Mouse (Mus musculus) limb, embryonic 11.5 days (tissue): ENCODE measurements around the gene Mok. TPM values are rescaled to one million over a fixed set of nuclear protein-coding genes. Genes with fewer than 3 reads are reported as not detected.
A peak's percentile ranks its signal among the peaks of the same experiment; 100 is the strongest.

Experiments
- ATAC-seq: fragments of 200-750 bp; cut with Nextera tagmentation; 2 replicates; pipeline ENCODE4 v1.8.0; 2017; ENCODE audit warnings: low read depth; ENCODE audit not compliant: insufficient number of reproducible peaks, low FRiP score, low TSS enrichment
- DNase-seq: peaks from one replicate; pipeline ENCODE4 v3.0.0-alpha.2; 2015; ENCODE audit warnings: low spot score
- H3K27ac ChIP-seq: fragments of 300-500 bp; sonication (generic); replicated peaks from 2 replicates; pipeline ENCODE4 v1.5.1; 2014; ENCODE audit warnings: low read depth, mild to moderate bottlenecking, low read length
- H3K27me3 ChIP-seq: fragments of 300-500 bp; sonication (generic); 2 replicates; pipeline ENCODE4 v1.6.1; 2014; ENCODE audit warnings: mild to moderate bottlenecking, low read length, mixed read lengths; ENCODE audit not compliant: control insufficient read depth, insufficient read depth
- H3K36me3 ChIP-seq: fragments of 300-500 bp; sonication (generic); 2 replicates; pipeline ENCODE4 v1.6.1; 2014; ENCODE audit warnings: mild to moderate bottlenecking, low read length, moderate library complexity, mixed read lengths; ENCODE audit not compliant: control insufficient read depth, insufficient read depth
- H3K4me1 ChIP-seq: fragments of 300-500 bp; sonication (generic); 2 replicates; pipeline ENCODE4 v1.6.1; 2014; ENCODE audit warnings: low read length, mixed read lengths; ENCODE audit not compliant: control insufficient read depth, insufficient read depth
- H3K4me2 ChIP-seq: fragments of 300-500 bp; sonication (generic); 2 replicates; pipeline ENCODE4 v1.6.1; 2014; ENCODE audit warnings: low read depth, mild to moderate bottlenecking, moderate library complexity; ENCODE audit not compliant: severe bottlenecking
- H3K4me3 ChIP-seq: fragments of 300-500 bp; sonication (generic); 2 replicates; pipeline ENCODE4 v1.5.1; 2014; ENCODE audit warnings: low read depth, low read length
- H3K9ac ChIP-seq: fragments of 300-500 bp; sonication (generic); 2 replicates; pipeline ENCODE4 v1.6.1; 2014; ENCODE audit warnings: mild to moderate bottlenecking, low read length
- H3K9me3 ChIP-seq: fragments of 300-500 bp; sonication (generic); 2 replicates; pipeline ENCODE4 v1.6.1; 2016; ENCODE audit warnings: low read length; ENCODE audit not compliant: control insufficient read depth
- WGBS: fragments of 180-500 bp; shearing (Covaris S2); extraction: QIAGEN DNeasy Blood & Tissue Kit; methylation state at CpG from one replicate; pipeline ENCODE4 v1.1.7; 2014; 5-methylcytosine and 5-hydroxymethylcytosine counted together
- polyA plus RNA-seq: library from polyadenylated mRNA; unstranded; fragments of >200 nt; fragmentation: Nextera tagmentation; extraction: Ambion mirVana; gene quantifications from 2 replicates; pipeline ENCODE4 v1.2.1, GENCODE M21; 2014

Gene Mok
- 5.9 and 7.1 TPM in 2 replicates for polyA plus RNA-seq

- H3K4me1 ChIP-seq = peaks cover 5% of the 10 kb centered on the region; the same call in 1 of the 2 replicates
- H3K27ac ChIP-seq = no peak within 1 kb of the TSS
- peak; percentile 82; the same call in 1 of the 2 replicates for ATAC-seq
- peak within 1 kb of the TSS; percentile 68 for H3K4me2 ChIP-seq
- H3K9ac ChIP-seq = peak within 1 kb of the TSS; percentile 45
- H3K4me3 ChIP-seq = peak within 1 kb of the TSS; percentile 76
- H3K9me3 ChIP-seq = no peaks in the 10 kb centered on the region
- peaks cover 10% of the 10 kb centered on the region; the same call in 1 of the 2 replicates for H3K27me3 ChIP-seq
- peak; percentile 98 for DNase-seq
- WGBS = under 1% methylated on average over 71 of the region's 71 CpGs
- H3K36me3 ChIP-seq = no peaks in the 10 kb centered on the region
Measured at GRCm38 (mm10) chr12:110840348-110841198, at the start of gene Mok. Mok (minus strand) TSS chr12:110840939.

- ATAC-seq (peak; percentile 99), DNase-seq (peak; percentile 97)
- Histone ChIP-seq H3K27ac (peak within 1 kb of the TSS; percentile 68), H3K4me1 (peaks cover 2% of the 10 kb centered on the region; the same call in 1 of the 2 replicates), H3K9ac (peak within 1 kb of the TSS; percentile 82), H3K4me2 (peak within 1 kb of the TSS; percentile 90), H3K36me3 (no peaks in the 10 kb centered on the region), H3K9me3 (no peaks in the 10 kb centered on the region), H3K27me3 (no peaks in the 10 kb centered on the region), H3K4me3 (peak within 1 kb of the TSS; percentile 91)
- WGBS = under 1% methylated on average over 70 of the region's 74 CpGs
Measured at GRCm38 (mm10) chr12:110889036-110890020, 48.6 kb upstream of the Mok start, which contains the start of the genes Cinp and Tecpr2. Cinp (minus strand) TSS chr12:110889145. Tecpr2 (plus strand) TSS chr12:110889264.

- H3K4me2 ChIP-seq = peak overlapping the region; percentile 90
- under 1% methylated on average over 25 of the region's 25 CpGs for whole genome bisulfite sequencing
- H3K27me3 ChIP-seq = no peaks in the 10 kb centered on the region
- peak overlapping the region; percentile 82 for H3K9ac ChIP-seq
- H3K9me3 ChIP-seq = no peaks in the 10 kb centered on the region
- no peak overlapping the region for H3K27ac ChIP-seq
- ATAC-seq (0 out of 2 replicates have a peak, but pooled peaks have one; percentile 11), DNase-seq (no peak)
- H3K4me1 ChIP-seq = peaks cover 2% of the 10 kb centered on the region; the same call in 1 of the 2 replicates
- peak overlapping the region; percentile 91 for H3K4me3 ChIP-seq
- no peaks in the 10 kb centered on the region for H3K36me3 ChIP-seq
Measured at GRCm38 (mm10) chr12:110888606-110889005, 47.9 kb upstream of the Mok start.

DNA sequence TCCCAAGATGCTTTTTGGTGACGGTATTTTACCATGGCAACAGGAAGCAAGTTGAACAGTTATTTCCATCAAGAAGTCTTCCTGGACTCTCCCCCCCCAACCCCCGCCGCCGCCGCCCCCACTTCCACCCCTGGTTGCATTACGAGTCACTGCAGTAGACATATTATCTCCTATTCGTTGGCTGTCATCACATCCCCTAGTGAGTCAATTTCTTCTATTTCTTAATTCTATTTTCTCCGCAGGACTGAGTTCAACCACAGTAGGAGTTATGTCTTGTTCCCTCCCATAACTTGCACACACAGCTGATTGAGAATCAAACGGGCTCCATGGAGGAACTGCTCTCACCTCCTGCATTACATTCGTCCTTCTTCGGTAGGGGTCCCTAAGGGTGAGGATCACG, 47.4 kb upstream of the Mok start:
- peak overlapping the region; percentile 91 for H3K4me3 ChIP-seq
- DNase-seq (no peak), ATAC-seq (no peak)
- peaks cover 2% of the 10 kb centered on the region; the same call in 1 of the 2 replicates for H3K4me1 ChIP-seq
- no peak overlapping the region for H3K27ac ChIP-seq
- no peaks in the 10 kb centered on the region; the same call in 1 of the 2 replicates for H3K36me3 ChIP-seq
- H3K9me3 ChIP-seq = no peaks in the 10 kb centered on the region
- 48% methylated on average over 12 of the region's 12 CpGs for WGBS
- no peaks in the 10 kb centered on the region for H3K27me3 ChIP-seq
- peak overlapping the region; percentile 90 for H3K4me2 ChIP-seq
- H3K9ac ChIP-seq = peak overlapping the region; percentile 82

GRCm38 (mm10) chr12:110885251-110885650, 44.5 kb upstream of the Mok start:
- DNase-seq (no peak), ATAC-seq (no peak)
- H3K4me2 ChIP-seq = no peak overlapping the region
- no peaks in the 10 kb centered on the region for H3K27me3 ChIP-seq
- no peaks in the 10 kb centered on the region for H3K9me3 ChIP-seq
- H3K27ac ChIP-seq = no peak overlapping the region
- H3K4me3 ChIP-seq = no peak overlapping the region
- H3K9ac ChIP-seq = no peak overlapping the region
- peaks cover 2% of the 10 kb centered on the region; the same call in 1 of the 2 replicates for H3K4me1 ChIP-seq
- peaks cover 2% of the 10 kb centered on the region; the same call in 1 of the 2 replicates for H3K36me3 ChIP-seq
- WGBS = 96% methylated on average over 2 of the region's 2 CpGs

DNA sequence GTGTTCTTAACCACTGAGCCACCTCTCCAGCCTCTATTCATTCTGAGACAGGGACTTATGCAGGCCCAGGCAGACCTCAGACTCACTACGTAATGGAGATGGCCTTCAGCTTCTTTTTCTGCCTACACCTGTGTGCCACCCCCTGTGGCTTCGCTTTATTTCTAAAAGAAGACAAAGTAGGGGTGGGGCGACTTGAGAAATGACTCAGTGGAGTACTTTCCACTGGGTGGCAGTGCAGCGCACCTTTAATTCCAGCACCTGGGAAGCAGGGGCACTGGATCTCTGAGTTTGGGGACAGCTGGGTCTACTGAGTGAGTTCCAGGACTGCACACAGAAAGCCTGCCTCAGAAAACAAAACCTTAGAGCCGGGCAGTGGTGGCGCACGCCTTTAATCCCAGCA, 41.6 kb upstream of the Mok start:
- Histone ChIP-seq H3K27ac (no peak overlapping the region), H3K9me3 (no peaks in the 10 kb centered on the region), H3K4me3 (no peak overlapping the region), H3K9ac (no peak overlapping the region), H3K36me3 (peaks cover 6% of the 10 kb centered on the region), H3K4me1 (no peaks in the 10 kb centered on the region), H3K27me3 (no peaks in the 10 kb centered on the region), H3K4me2 (no peak overlapping the region)
- WGBS = 90% methylated on average over 7 of the region's 7 CpGs
- DNase-seq (no peak), ATAC-seq (no peak)

GRCm38 (mm10) chr12:110875351-110875750, 34.6 kb upstream of the Mok start:
- Histone ChIP-seq H3K9me3 (no peaks in the 10 kb centered on the region), H3K4me3 (no peak overlapping the region), H3K27me3 (no peaks in the 10 kb centered on the region), H3K36me3 (peaks cover 12% of the 10 kb centered on the region), H3K4me1 (no peaks in the 10 kb centered on the region), H3K27ac (no peak overlapping the region), H3K4me2 (no peak overlapping the region), H3K9ac (no peak overlapping the region)
- 96% methylated on average over 2 of the region's 2 CpGs for WGBS
- no peak for ATAC-seq
- DNase-seq = no peak

DNA sequence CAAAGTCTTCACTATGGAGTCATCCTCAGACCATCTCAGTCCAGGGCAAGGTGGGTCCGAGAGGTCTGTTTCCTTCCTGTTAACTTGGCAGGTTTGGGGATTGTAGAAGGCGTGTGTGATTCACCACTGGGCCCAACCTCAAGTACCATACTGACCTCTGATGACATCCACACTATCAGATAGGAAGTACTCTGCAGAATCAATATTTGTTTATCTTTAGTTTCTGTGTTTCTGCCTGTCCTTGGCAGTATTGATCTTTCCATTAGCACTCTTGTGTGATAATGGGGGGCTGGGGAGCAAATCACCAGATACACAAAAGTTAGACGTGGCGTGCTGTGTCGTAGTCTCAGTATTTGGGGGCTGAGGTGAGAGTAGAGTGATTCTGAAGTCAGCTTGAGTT, 30.5 kb upstream of the Mok start:
- no peaks in the 10 kb centered on the region for H3K9me3 ChIP-seq
- DNase-seq = no peak
- H3K4me2 ChIP-seq = no peak overlapping the region
- no peak overlapping the region for H3K9ac ChIP-seq
- 96% methylated on average over 5 of the region's 5 CpGs for WGBS
- no peaks in the 10 kb centered on the region for H3K4me1 ChIP-seq
- ATAC-seq = no peak
- no peak overlapping the region for H3K27ac ChIP-seq
- no peaks in the 10 kb centered on the region for H3K27me3 ChIP-seq
- H3K36me3 ChIP-seq = peaks cover 4% of the 10 kb centered on the region; the same call in 1 of the 2 replicates
- H3K4me3 ChIP-seq = no peak overlapping the region
